Mouse (Mus musculus): ENCODE data around the gene Efcab2. TPM values are rescaled to one million over a fixed set of nuclear protein-coding genes. Genes with fewer than 3 reads are reported as not detected.
A peak's percentile ranks its signal among the peaks of the same experiment; 100 is the strongest.
"Not testable (repeated sequence)": the region's sequence is repeated elsewhere in the genome, so short reads cannot be mapped to it uniquely, and the experiment has no call there.

The Efcab2 gene
- polyA plus RNA-seq, 1 experiment from 2014 or later: 4.9 TPM

DNA sequence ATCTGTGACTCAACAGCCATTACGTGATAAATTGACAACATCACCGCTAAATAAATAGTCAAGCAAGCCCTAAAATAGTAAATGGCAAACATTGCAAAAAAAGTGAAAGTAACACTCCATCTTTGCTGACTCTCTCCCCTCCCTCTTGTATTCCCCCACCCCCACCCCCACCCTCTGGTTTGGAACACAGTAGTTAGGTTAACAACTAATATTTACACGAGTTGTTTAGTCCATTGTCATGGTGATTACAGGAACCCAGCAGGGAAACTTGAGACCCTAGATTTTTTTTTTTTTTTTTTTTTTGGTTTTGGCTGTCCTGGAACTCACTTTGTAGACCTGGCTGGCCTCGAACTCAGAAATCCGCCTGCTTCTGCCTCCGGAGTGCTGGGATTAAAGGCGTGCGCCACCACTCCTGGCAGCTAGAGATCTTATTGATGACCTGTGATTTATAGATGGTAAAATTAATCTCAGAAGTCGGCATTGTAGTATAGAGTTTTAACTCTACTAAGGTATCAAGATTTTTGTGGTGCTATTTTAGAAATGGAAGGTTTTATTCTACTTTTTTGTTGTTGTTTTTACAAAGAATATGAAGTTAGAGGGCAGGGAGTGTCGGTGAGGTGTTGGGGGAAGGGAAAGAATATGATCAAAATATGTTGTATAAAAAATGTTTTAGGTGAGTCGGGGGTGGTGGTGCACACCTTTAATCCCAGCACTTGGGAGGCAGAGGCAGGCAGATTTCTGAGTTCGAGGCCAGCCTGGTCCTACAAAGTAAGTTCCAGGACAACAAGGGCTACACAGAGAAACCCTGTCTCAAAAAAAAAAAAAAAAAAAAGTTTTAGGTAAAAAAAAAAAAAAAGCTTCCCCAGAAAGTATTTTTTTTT, 1.1 kb downstream of the Efcab2 start:
- H3K9me3 ChIP-seq: no peaks in the 10 kb centered on the region
- peak overlapping the region; percentile 96 for H3K9ac ChIP-seq
- 57% methylated on average over 12 of the region's 12 CpGs for WGBS
- H3K27ac ChIP-seq: peak overlapping the region; percentile 100
- peak overlapping the region; percentile 68 for H3K4me3 ChIP-seq
- H3K36me3 ChIP-seq: no peaks in the 10 kb centered on the region
- H3K4me1 ChIP-seq: peaks cover 1% of the 10 kb centered on the region; the same call in 1 of the 2 replicates
- H3K4me2 ChIP-seq (replicated peaks): peak overlapping the region; percentile 65
- ATAC-seq (ENCODE audit: low FRiP score, low read depth): peak; percentile 20; the same call in 1 of the 2 replicates
- H3K27me3 ChIP-seq: no peaks in the 10 kb centered on the region

DNA sequence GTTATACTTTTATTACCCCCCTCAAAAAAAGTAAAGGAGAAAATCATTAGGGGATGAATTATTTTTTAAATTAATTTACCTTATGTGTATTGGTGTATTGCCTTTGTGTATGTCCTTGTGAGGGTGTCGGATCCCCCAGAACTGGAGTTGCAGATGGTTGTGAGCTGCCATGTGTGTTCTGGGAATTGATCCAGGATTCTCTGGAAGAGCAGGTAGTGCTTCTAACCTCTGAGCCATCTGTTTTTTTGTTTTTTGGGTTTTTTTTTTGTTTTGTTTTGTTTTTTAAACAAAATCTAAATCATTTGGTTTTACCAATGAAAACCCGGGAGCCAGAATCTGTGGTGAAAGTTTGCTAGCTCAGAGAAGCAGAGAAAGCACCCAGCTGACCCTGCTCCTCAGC, 1.8 kb downstream of the Efcab2 start:
- H3K36me3 ChIP-seq: no peaks in the 10 kb centered on the region
- no peak for ATAC-seq (ENCODE audit: low FRiP score, low read depth)
- 79% methylated on average over 2 of the region's 2 CpGs for whole genome bisulfite sequencing
- no peak overlapping the region for H3K4me2 ChIP-seq (replicated peaks)
- H3K27me3 ChIP-seq: no peaks in the 10 kb centered on the region
- peaks cover 4% of the 10 kb centered on the region; the same call in 1 of the 2 replicates for H3K4me1 ChIP-seq
- no peak overlapping the region for H3K4me3 ChIP-seq
- no peaks in the 10 kb centered on the region for H3K9me3 ChIP-seq
- H3K9ac ChIP-seq: no peak overlapping the region
- no peak overlapping the region for H3K27ac ChIP-seq

- H3K9me3 ChIP-seq: no peaks in the 10 kb centered on the region
- no peaks in the 10 kb centered on the region for H3K27me3 ChIP-seq
- no peak for ATAC-seq (ENCODE audit: low FRiP score, low read depth)
- WGBS: 73% methylated on average over 4 of the region's 4 CpGs
- no peak overlapping the region for H3K4me3 ChIP-seq
- H3K9ac ChIP-seq: no peak overlapping the region
- H3K4me2 ChIP-seq (replicated peaks): no peak overlapping the region
- H3K36me3 ChIP-seq: no peaks in the 10 kb centered on the region
- H3K27ac ChIP-seq: no peak overlapping the region
- peaks cover 8% of the 10 kb centered on the region; the same call in 1 of the 2 replicates for H3K4me1 ChIP-seq
Observed at GRCm38 (mm10) chr1:178408901-178409361, 3.0 kb downstream of the Efcab2 start.

- WGBS: 70% methylated on average over 2 of the region's 2 CpGs
- ATAC-seq (ENCODE audit: low FRiP score, low read depth); H3K27me3 ChIP-seq; H3K36me3 ChIP-seq; H3K9ac ChIP-seq; H3K4me2 ChIP-seq (replicated peaks); H3K9me3 ChIP-seq; H3K27ac ChIP-seq; H3K4me3 ChIP-seq: not testable (repeated sequence)
- peaks cover 15% of the 10 kb centered on the region; the same call in 1 of the 2 replicates for H3K4me1 ChIP-seq
Observed at GRCm38 (mm10) chr1:178413367-178413766, 7.5 kb downstream of the Efcab2 start.

- Histone ChIP-seq H3K9ac (no peak overlapping the region), H3K27ac (no peak overlapping the region), H3K27me3 (no peaks in the 10 kb centered on the region), H3K4me1 (0 out of 2 replicates have a peak, but pooled peaks cover 7% of the 10 kb centered on the region), H3K9me3 (no peaks in the 10 kb centered on the region), H3K4me2 (replicated peaks) (no peak overlapping the region), H3K4me3 (no peak overlapping the region), H3K36me3 (no peaks in the 10 kb centered on the region)
- ATAC-seq (ENCODE audit: low FRiP score, low read depth): no peak
- whole genome bisulfite sequencing: 93% methylated on average over 2 of the region's 2 CpGs
Observed at GRCm38 (mm10) chr1:178419608-178420007, 13.7 kb downstream of the Efcab2 start.

DNA sequence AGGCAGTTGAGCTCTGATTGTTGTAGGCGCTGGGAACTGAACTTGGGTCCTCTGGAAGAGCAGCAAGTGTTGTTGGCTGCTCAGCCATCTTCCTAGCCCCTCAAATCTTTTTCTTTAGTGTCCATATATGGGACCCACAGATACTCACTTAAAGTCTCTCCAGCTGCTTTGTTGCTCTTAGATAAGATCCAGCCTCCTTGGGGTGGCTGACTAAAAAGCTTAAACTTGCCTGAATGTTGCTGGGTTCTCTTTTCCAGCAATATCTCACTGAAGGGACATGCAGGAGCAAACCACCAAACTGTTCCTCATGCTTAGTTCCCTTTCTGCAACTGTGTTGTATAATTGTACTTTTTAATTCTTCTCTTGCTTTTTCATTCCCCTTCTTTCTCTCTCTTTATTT, 17.8 kb downstream of the Efcab2 start:
- no peaks in the 10 kb centered on the region for H3K4me1 ChIP-seq
- H3K27ac ChIP-seq: no peak overlapping the region
- H3K9ac ChIP-seq: no peak overlapping the region
- no peaks in the 10 kb centered on the region for H3K9me3 ChIP-seq
- no peak for ATAC-seq (ENCODE audit: low FRiP score, low read depth)
- no peaks in the 10 kb centered on the region for H3K36me3 ChIP-seq
- H3K4me3 ChIP-seq: no peak overlapping the region
- no peak overlapping the region for H3K4me2 ChIP-seq (replicated peaks)
- H3K27me3 ChIP-seq: no peaks in the 10 kb centered on the region
- WGBS: 86% methylated on average over 1 of the region's 1 CpGs

DNA sequence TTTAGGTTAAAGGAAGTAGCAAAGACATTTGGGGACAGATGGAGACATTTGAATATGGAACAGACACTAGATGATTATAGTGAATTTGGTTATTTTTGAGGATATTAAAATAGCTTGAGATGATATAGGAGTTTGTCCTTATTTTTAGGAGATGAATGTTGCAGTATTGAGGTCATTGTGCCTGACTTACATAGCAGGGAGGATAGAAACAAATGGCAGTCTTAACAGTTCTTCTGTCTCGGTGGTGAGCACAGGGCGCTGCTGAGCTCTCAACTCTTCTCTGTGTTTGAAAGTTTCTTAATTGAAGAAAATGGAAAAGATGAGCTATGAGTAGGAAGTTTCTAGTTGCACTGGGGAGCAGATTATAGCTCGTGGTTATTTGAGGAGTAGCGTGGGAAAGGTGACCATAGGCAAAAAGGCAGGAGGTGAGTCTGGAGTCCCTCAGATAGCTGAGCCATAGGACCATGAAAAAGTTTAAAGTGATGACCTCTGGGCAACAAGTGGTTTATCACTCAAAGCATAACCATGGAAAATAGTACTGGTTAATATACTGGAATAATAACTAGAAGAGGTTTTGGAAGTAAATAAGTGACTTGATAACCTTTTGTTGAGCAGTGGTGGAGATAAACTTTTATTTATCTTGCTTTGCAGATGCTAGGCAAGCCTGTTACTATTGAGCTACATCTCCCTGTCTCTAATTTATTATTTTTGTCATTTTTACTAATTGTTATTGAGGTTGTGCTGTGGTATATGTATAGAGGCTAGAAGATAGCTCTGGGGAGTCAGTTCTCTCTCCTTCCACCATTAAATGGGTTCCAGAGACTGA, 25.9 kb downstream of the Efcab2 start:
- H3K27ac ChIP-seq: no peak overlapping the region
- no peak overlapping the region for H3K4me3 ChIP-seq
- H3K9me3 ChIP-seq: no peaks in the 10 kb centered on the region
- H3K36me3 ChIP-seq: no peaks in the 10 kb centered on the region
- no peak overlapping the region for H3K4me2 ChIP-seq (replicated peaks)
- 77% methylated on average over 4 of the region's 4 CpGs for WGBS
- no peak for ATAC-seq (ENCODE audit: low FRiP score, low read depth)
- H3K27me3 ChIP-seq: no peaks in the 10 kb centered on the region
- H3K4me1 ChIP-seq: no peaks in the 10 kb centered on the region
- no peak overlapping the region for H3K9ac ChIP-seq

- no peak overlapping the region for H3K4me3 ChIP-seq
- H3K4me2 ChIP-seq (replicated peaks): no peak overlapping the region
- H3K4me1 ChIP-seq: no peaks in the 10 kb centered on the region
- no peak overlapping the region for H3K9ac ChIP-seq
- WGBS: 92% methylated on average over 1 of the region's 1 CpGs
- no peak overlapping the region for H3K27ac ChIP-seq
- H3K36me3 ChIP-seq: no peaks in the 10 kb centered on the region
- no peak for ATAC-seq (ENCODE audit: low FRiP score, low read depth)
- H3K27me3 ChIP-seq: no peaks in the 10 kb centered on the region
- H3K9me3 ChIP-seq: no peaks in the 10 kb centered on the region
Observed at GRCm38 (mm10) chr1:178433619-178434018, 27.7 kb downstream of the Efcab2 start.

DNA sequence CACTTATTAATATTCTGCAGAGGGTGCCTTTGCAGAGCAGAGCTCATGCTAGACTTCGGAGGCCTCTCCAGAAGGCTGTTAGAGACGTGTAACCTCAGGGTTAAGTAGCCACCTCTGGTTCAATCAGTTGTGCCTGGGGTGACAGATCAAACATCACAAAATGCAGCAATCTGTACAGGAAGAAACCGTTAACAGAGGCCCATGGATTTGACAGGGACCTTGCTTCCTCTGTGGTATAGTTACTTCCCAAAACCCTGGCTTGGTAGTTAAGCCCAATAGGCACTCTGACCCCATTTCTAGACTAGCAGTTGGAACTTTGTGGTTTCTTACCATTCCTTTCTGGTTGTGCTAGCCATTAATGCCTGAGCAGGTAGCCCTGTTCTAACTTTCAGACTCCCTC, 38.5 kb downstream of the Efcab2 start:
- no peak overlapping the region for H3K27ac ChIP-seq
- no peak overlapping the region for H3K4me2 ChIP-seq (replicated peaks)
- H3K4me1 ChIP-seq: no peaks in the 10 kb centered on the region
- no peaks in the 10 kb centered on the region for H3K9me3 ChIP-seq
- H3K36me3 ChIP-seq: no peaks in the 10 kb centered on the region
- no peak overlapping the region for H3K9ac ChIP-seq
- WGBS: 37% methylated on average over 3 of the region's 3 CpGs
- H3K27me3 ChIP-seq: no peaks in the 10 kb centered on the region
- H3K4me3 ChIP-seq: no peak overlapping the region
- no peak for ATAC-seq (ENCODE audit: low FRiP score, low read depth)

DNA sequence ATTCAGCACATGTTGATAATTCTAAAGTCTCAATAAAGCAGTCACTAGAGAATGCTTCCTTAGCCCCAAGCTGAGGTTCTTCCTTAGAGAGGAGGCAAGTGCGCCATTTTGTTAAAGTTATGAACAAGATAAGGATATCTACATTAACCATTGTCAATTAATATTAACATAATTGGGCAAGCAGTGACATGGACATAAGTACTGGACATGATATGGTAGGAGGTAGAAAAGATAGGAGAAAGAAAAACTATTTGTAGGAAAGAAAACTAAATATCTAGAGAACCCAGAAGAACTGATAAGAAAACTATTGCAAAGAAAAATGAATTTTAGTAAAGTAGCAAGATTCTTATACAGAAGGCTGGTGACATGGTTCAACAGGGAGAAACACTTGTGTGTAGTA, 41.2 kb downstream of the Efcab2 start:
- no peak overlapping the region for H3K27ac ChIP-seq
- H3K4me3 ChIP-seq: no peak overlapping the region
- WGBS: 87% methylated on average over 1 of the region's 1 CpGs
- ATAC-seq (ENCODE audit: low FRiP score, low read depth): no peak
- H3K27me3 ChIP-seq: no peaks in the 10 kb centered on the region
- H3K9me3 ChIP-seq: no peaks in the 10 kb centered on the region
- H3K4me1 ChIP-seq: no peaks in the 10 kb centered on the region
- no peak overlapping the region for H3K9ac ChIP-seq
- no peak overlapping the region for H3K4me2 ChIP-seq (replicated peaks)
- no peaks in the 10 kb centered on the region for H3K36me3 ChIP-seq

DNA sequence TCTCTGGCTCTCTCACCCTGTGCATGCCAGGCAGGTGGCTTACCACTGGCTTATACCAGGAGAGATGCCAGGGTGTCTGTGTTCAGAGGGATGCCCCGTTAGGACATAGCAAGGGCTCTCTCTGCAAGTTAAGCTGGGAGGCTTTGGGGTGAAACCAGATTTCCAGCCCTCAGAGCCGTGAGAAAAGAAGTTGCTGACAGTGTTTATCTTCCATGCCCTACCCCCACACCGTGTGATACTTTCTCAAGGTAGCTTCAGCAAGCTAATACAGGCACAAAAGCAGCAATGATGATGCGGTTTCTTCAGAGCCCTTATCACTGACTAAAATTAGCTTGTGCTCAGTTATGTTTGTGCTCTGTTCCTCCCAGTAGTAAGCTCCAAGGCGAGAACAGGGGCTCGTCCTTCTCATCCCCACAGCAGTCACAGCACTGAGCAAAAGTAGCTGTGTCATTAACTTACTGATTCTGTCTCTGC, 42.4 kb downstream of the Efcab2 start:
- Histone ChIP-seq H3K4me2 (replicated peaks) (no peak overlapping the region), H3K4me3 (no peak overlapping the region), H3K9ac (no peak overlapping the region), H3K27me3 (no peaks in the 10 kb centered on the region), H3K36me3 (no peaks in the 10 kb centered on the region), H3K9me3 (no peaks in the 10 kb centered on the region), H3K4me1 (no peaks in the 10 kb centered on the region), H3K27ac (no peak overlapping the region)
- ATAC-seq (ENCODE audit: low FRiP score, low read depth): no peak; the same call in 1 of the 2 replicates
- WGBS: 57% methylated on average over 6 of the region's 6 CpGs

GRCm38 (mm10) chr1:178449172-178449571, 43.3 kb downstream of the Efcab2 start:
- Histone ChIP-seq H3K27me3 (no peaks in the 10 kb centered on the region), H3K4me3 (no peak overlapping the region), H3K36me3 (no peaks in the 10 kb centered on the region), H3K9me3 (no peaks in the 10 kb centered on the region), H3K4me2 (replicated peaks) (no peak overlapping the region), H3K4me1 (no peaks in the 10 kb centered on the region), H3K27ac (no peak overlapping the region), H3K9ac (no peak overlapping the region)
- 0 out of 2 replicates have a peak, but pooled peaks have one; percentile 67 for ATAC-seq (ENCODE audit: low FRiP score, low read depth)
- WGBS: 24% methylated on average over 3 of the region's 3 CpGs
